Mouse (Mus musculus): ENCODE data around the gene Mosmo.

GRCm38 (mm10) chr7:120739018-120739417 is 61.6 kb downstream of the Mosmo start, which contains the start of gene Vwa3a:
- TF ChIP-seq CTCF (IDR thresholded peaks at IDR 0.05; ENCODE audit: low read depth), result no peak
- no peak for TF ChIP-seq EP300 (IDR thresholded peaks at IDR 0.05; ENCODE audit: low read depth)
